Mouse (Mus musculus) midbrain, embryonic 15.5 days (tissue): Measurements from ENCODE around the gene Lrcol1. TPM values are rescaled to one million over a fixed set of nuclear protein-coding genes. Genes with fewer than 3 reads are reported as not detected.
A peak's percentile ranks its signal among the peaks of the same experiment; 100 is the strongest.

Experiments
- ATAC-seq: fragments of 200-750 bp; cut with Nextera tagmentation; replicated peaks from 2 replicates; pipeline ENCODE4 v1.8.0; 2017; ENCODE audit warnings: moderate TSS enrichment
- H3K27ac ChIP-seq: fragments of 300-500 bp; sonication (generic); 2 replicates; pipeline ENCODE4 v1.5.1; 2015; ENCODE audit warnings: mild to moderate bottlenecking, inconsistent platforms
- H3K27me3 ChIP-seq: fragments of 300-500 bp; sonication (generic); replicated peaks from 2 replicates; pipeline ENCODE4 v1.6.1; 2015; ENCODE audit warnings: inconsistent platforms
- H3K36me3 ChIP-seq: fragments of 300-500 bp; sonication (generic); replicated peaks from 2 replicates; pipeline ENCODE4 v1.6.1; 2015; ENCODE audit warnings: inconsistent platforms
- H3K4me1 ChIP-seq: fragments of 300-500 bp; sonication (generic); 2 replicates; pipeline ENCODE4 v1.6.1; 2015; ENCODE audit warnings: inconsistent platforms
- H3K4me2 ChIP-seq: fragments of 300-500 bp; sonication (generic); 2 replicates; pipeline ENCODE4 v1.6.1; 2015; ENCODE audit warnings: inconsistent platforms, mild to moderate bottlenecking, moderate library complexity
- H3K4me3 ChIP-seq: fragments of 300-500 bp; sonication (generic); 2 replicates; pipeline ENCODE4 v1.5.1; 2015; ENCODE audit warnings: mild to moderate bottlenecking, inconsistent platforms
- H3K9ac ChIP-seq: fragments of 300-500 bp; sonication (generic); 2 replicates; pipeline ENCODE4 v1.6.1; 2015; ENCODE audit warnings: mild to moderate bottlenecking, inconsistent platforms
- H3K9me3 ChIP-seq: fragments of 300-500 bp; sonication (generic); 2 replicates; pipeline ENCODE4 v1.6.1; 2016; ENCODE audit warnings: inconsistent platforms
- WGBS: fragments of 180-500 bp; shearing (Covaris S2); methylation state at CpG from one replicate; pipeline ENCODE4 v1.1.7; 2015; ENCODE audit warnings: mixed read lengths; 5-methylcytosine and 5-hydroxymethylcytosine counted together
- polyA plus RNA-seq: library from polyadenylated mRNA; unstranded; fragments of >200 nt; fragmentation: Nextera tagmentation; extraction: Ambion mirVana; gene quantifications from 2 replicates; pipeline ENCODE4 v1.2.1, GENCODE M21; 2015

The Lrcol1 gene
- polyA plus RNA-seq, 1 experiment from 2014 or later, result not detected

GRCm38 (mm10) chr5:110387332-110387731, 42.8 kb downstream of the Lrcol1 start:
- H3K4me1 ChIP-seq, result peaks cover 32% of the 10 kb centered on the region
- peak overlapping the region; percentile 84 for H3K9ac ChIP-seq
- no peaks in the 10 kb centered on the region; the same call in 1 of the 2 replicates for H3K27me3 ChIP-seq
- no peaks in the 10 kb centered on the region for H3K9me3 ChIP-seq
- WGBS, result 11% methylated on average over 8 of the region's 8 CpGs
- peak overlapping the region; percentile 80 for H3K4me3 ChIP-seq
- peak overlapping the region; percentile 55 for H3K4me2 ChIP-seq
- H3K27ac ChIP-seq, result peak overlapping the region; percentile 67; the same call in 1 of the 2 replicates
- H3K36me3 ChIP-seq, result no peaks in the 10 kb centered on the region
- ATAC-seq, result 0 out of 2 replicates have a peak, but pooled peaks have one; percentile 5

GRCm38 (mm10) chr5:110390631-110391030, 46.1 kb downstream of the Lrcol1 start:
- Histone ChIP-seq H3K27me3 (no peaks in the 10 kb centered on the region; the same call in 1 of the 2 replicates), H3K4me1 (peaks cover 19% of the 10 kb centered on the region), H3K36me3 (no peaks in the 10 kb centered on the region), H3K9me3 (no peaks in the 10 kb centered on the region), H3K27ac (no peak overlapping the region), H3K4me2 (no peak overlapping the region), H3K4me3 (no peak overlapping the region), H3K9ac (no peak overlapping the region)
- no peak for ATAC-seq
- 92% methylated on average over 4 of the region's 4 CpGs for WGBS

- WGBS, result 78% methylated on average over 5 of the region's 5 CpGs
These were observed 48.2 kb downstream of the Lrcol1 start for GRCm38 (mm10) chr5:110392727-110393126.

GRCm38 (mm10) chr5:110395006-110395661, 50.6 kb downstream of the Lrcol1 start:
- Histone ChIP-seq H3K4me3 (no peak overlapping the region), H3K4me2 (no peak overlapping the region), H3K9me3 (no peaks in the 10 kb centered on the region), H3K9ac (no peak overlapping the region), H3K36me3 (no peaks in the 10 kb centered on the region), H3K4me1 (no peaks in the 10 kb centered on the region), H3K27ac (no peak overlapping the region), H3K27me3 (no peaks in the 10 kb centered on the region)
- WGBS, result 89% methylated on average over 5 of the region's 5 CpGs
- no peak for ATAC-seq

More at GRCm38 (mm10) chr5:110392727-110393126, 48.2 kb downstream of the Lrcol1 start:
- no peak overlapping the region for H3K27ac ChIP-seq
- no peaks in the 10 kb centered on the region for H3K9me3 ChIP-seq
- no peak for ATAC-seq
- H3K27me3 ChIP-seq, result no peaks in the 10 kb centered on the region; the same call in 1 of the 2 replicates
- no peak overlapping the region for H3K4me3 ChIP-seq
- no peaks in the 10 kb centered on the region for H3K36me3 ChIP-seq
- no peak overlapping the region for H3K4me2 ChIP-seq
- H3K4me1 ChIP-seq, result no peaks in the 10 kb centered on the region
- no peak overlapping the region for H3K9ac ChIP-seq

GRCm38 (mm10) chr5:110401101-110401500, 56.6 kb downstream of the Lrcol1 start:
- Histone ChIP-seq H3K9ac (no peak overlapping the region), H3K27ac (no peak overlapping the region), H3K4me3 (no peak overlapping the region), H3K9me3 (no peaks in the 10 kb centered on the region), H3K4me1 (peaks cover 1% of the 10 kb centered on the region), H3K27me3 (no peaks in the 10 kb centered on the region), H3K4me2 (no peak overlapping the region), H3K36me3 (no peaks in the 10 kb centered on the region)
- ATAC-seq, result no peak
- WGBS, result 79% methylated on average over 8 of the region's 8 CpGs

GRCm38 (mm10) chr5:110402557-110402956, 58.0 kb downstream of the Lrcol1 start:
- H3K36me3 ChIP-seq, result no peaks in the 10 kb centered on the region
- H3K4me3 ChIP-seq, result no peak overlapping the region
- no peak overlapping the region for H3K4me2 ChIP-seq
- H3K27me3 ChIP-seq, result no peaks in the 10 kb centered on the region
- H3K4me1 ChIP-seq, result peaks cover 14% of the 10 kb centered on the region
- ATAC-seq, result no peak
- H3K27ac ChIP-seq, result no peak overlapping the region
- H3K9me3 ChIP-seq, result no peaks in the 10 kb centered on the region
- WGBS, result 89% methylated on average over 2 of the region's 2 CpGs
- H3K9ac ChIP-seq, result no peak overlapping the region

GRCm38 (mm10) chr5:110403931-110404330, 59.4 kb downstream of the Lrcol1 start:
- 58% methylated on average over 3 of the region's 3 CpGs for WGBS
- H3K4me3 ChIP-seq, result no peak overlapping the region
- H3K9me3 ChIP-seq, result no peaks in the 10 kb centered on the region
- H3K36me3 ChIP-seq, result no peaks in the 10 kb centered on the region
- H3K9ac ChIP-seq, result no peak overlapping the region
- no peak for ATAC-seq
- H3K4me1 ChIP-seq, result peaks cover 14% of the 10 kb centered on the region
- no peak overlapping the region for H3K4me2 ChIP-seq
- H3K27ac ChIP-seq, result no peak overlapping the region
- no peaks in the 10 kb centered on the region for H3K27me3 ChIP-seq

Other genes starting within 250 kb of the Lrcol1 start
- 7.0 and 7.5 TPM in 2 replicates for gene Plcxd1, start 244.8 kb upstream of the Lrcol1 start, polyA plus RNA-seq
- 67.0 and 67.3 TPM in 2 replicates for gene Gtpbp6, start 236.5 kb upstream of the Lrcol1 start, polyA plus RNA-seq
- gene Zfp605, start 234.6 kb upstream of the Lrcol1 start, polyA plus RNA-seq, result 18.1 and 19.7 TPM in 2 replicates
- 88.0 and 91.7 TPM in 2 replicates for gene Chfr, start 208.9 kb upstream of the Lrcol1 start, polyA plus RNA-seq
- gene Golga3, start 168.0 kb upstream of the Lrcol1 start, polyA plus RNA-seq, result 25.5 and 28.5 TPM in 2 replicates
- gene Ankle2, start 113.7 kb upstream of the Lrcol1 start, polyA plus RNA-seq, result 20.6 and 22.6 TPM in 2 replicates
- 104 and 110 TPM in 2 replicates for gene Pgam5, start 74.8 kb upstream of the Lrcol1 start, polyA plus RNA-seq
- 11.3 and 11.5 TPM in 2 replicates for gene Pxmp2, start 58.5 kb upstream of the Lrcol1 start, polyA plus RNA-seq
- 7.5 and 7.7 TPM in 2 replicates for gene Pole, start 58.4 kb upstream of the Lrcol1 start, polyA plus RNA-seq
- gene P2rx2, start 1.5 kb upstream of the Lrcol1 start, polyA plus RNA-seq, result 7.7 and 8.4 TPM in 2 replicates
- gene Fbrsl1, start 103.8 kb downstream of the Lrcol1 start, polyA plus RNA-seq, result 24.2 and 25.9 TPM in 2 replicates
- gene Galnt9, start 199.6 kb downstream of the Lrcol1 start, polyA plus RNA-seq, result 26.7 and 26.8 TPM in 2 replicates